Mouse (Mus musculus): ENCODE results near the gene Gm10645.

Gm10645 gene

GRCm38 (mm10) chr8:83165931-83166867 lies at the start of gene Gm10645:
Gene Gm10645 (minus strand): TSS chr8:83166170.
- in situ Hi-C loops (cut with MboI, MseI): no loop called here

GRCm38 (mm10) chr8:83215065-83215464 lies 49.1 kb upstream of the Gm10645 start:
- in situ Hi-C loops (cut with MboI, MseI): no loop called here

- in situ Hi-C loops (cut with MboI, MseI): no loop called here
Observed at GRCm38 (mm10) chr8:83210676-83211075, 44.7 kb upstream of the Gm10645 start.

GRCm38 (mm10) chr8:83209581-83209980 lies 43.6 kb upstream of the Gm10645 start:
- in situ Hi-C loops (cut with MboI, MseI): no loop called here

GRCm38 (mm10) chr8:83205907-83206306 lies 39.9 kb upstream of the Gm10645 start:
- in situ Hi-C loops (cut with MboI, MseI): no loop called here

GRCm38 (mm10) chr8:83202946-83203345 lies 37.0 kb upstream of the Gm10645 start:
- in situ Hi-C loops (cut with MboI, MseI): no loop called here

- in situ Hi-C loops (cut with MboI, MseI): no loop called here
Observed at GRCm38 (mm10) chr8:83200191-83201177, 34.5 kb upstream of the Gm10645 start.

- in situ Hi-C loops (cut with MboI, MseI): loop anchor here (10.0 kb wide), 1 partner anchor 1085 kb away; no protein-coding TSS in a partner anchor
Observed at GRCm38 (mm10) chr8:83199715-83200114, 33.7 kb upstream of the Gm10645 start.

GRCm38 (mm10) chr8:83196088-83196487 lies 30.1 kb upstream of the Gm10645 start:
- in situ Hi-C loops (cut with MboI, MseI): loop anchor here (10.0 kb wide), 1 partner anchor 1081 kb away; no protein-coding TSS in a partner anchor

- in situ Hi-C loops (cut with MboI, MseI): loop anchor here (10.0 kb wide), 1 partner anchor 1075 kb away; no protein-coding TSS in a partner anchor
Observed at GRCm38 (mm10) chr8:83189538-83190095, 23.6 kb upstream of the Gm10645 start.

- in situ Hi-C loops (cut with MboI, MseI): no loop called here
Observed at GRCm38 (mm10) chr8:83187363-83187962, 21.5 kb upstream of the Gm10645 start.

GRCm38 (mm10) chr8:83186376-83186775 lies 20.4 kb upstream of the Gm10645 start:
- in situ Hi-C loops (cut with MboI, MseI): no loop called here

- in situ Hi-C loops (cut with MboI, MseI): no loop called here
Observed at GRCm38 (mm10) chr8:83182784-83183183, 16.8 kb upstream of the Gm10645 start.

- in situ Hi-C loops (cut with MboI, MseI): no loop called here
Observed at GRCm38 (mm10) chr8:83181851-83182482, 16.0 kb upstream of the Gm10645 start.

- in situ Hi-C loops (cut with MboI, MseI): loop anchor here (10.0 kb wide), 1 partner anchor 1233 kb away; no protein-coding TSS in a partner anchor
Observed at GRCm38 (mm10) chr8:83178228-83178742, 12.3 kb upstream of the Gm10645 start.

- in situ Hi-C loops (cut with MboI, MseI): loop anchor here (10.0 kb wide), 1 partner anchor 1233 kb away; no protein-coding TSS in a partner anchor
Observed at GRCm38 (mm10) chr8:83177317-83178195, 11.6 kb upstream of the Gm10645 start.

- in situ Hi-C loops (cut with MboI, MseI): loop anchor here (10.0 kb wide), 1 partner anchor 1232 kb away; no protein-coding TSS in a partner anchor
Observed at GRCm38 (mm10) chr8:83176785-83177184, 10.8 kb upstream of the Gm10645 start.

- in situ Hi-C loops (cut with MboI, MseI): loop anchor here (10.0 kb wide), 1 partner anchor 1231 kb away; no protein-coding TSS in a partner anchor
Observed at GRCm38 (mm10) chr8:83175680-83176079, 9.7 kb upstream of the Gm10645 start.

- in situ Hi-C loops (cut with MboI, MseI): loop anchor here (10.0 kb wide), 1 partner anchor 1226 kb away; no protein-coding TSS in a partner anchor
Observed at GRCm38 (mm10) chr8:83170894-83171293, 4.9 kb upstream of the Gm10645 start.

Measured in T-helper 1 cell (primary cell).